Mouse (Mus musculus): ENCODE data around the gene Gm11939.

- TF ChIP-seq CTCF (IDR thresholded peaks at IDR 0.05; ENCODE audit: low read depth) (no peak), EP300 (IDR thresholded peaks at IDR 0.05; ENCODE audit: low read depth) (no peak)
Observed at GRCm38 (mm10) chr11:99557976-99558745, 1.1 kb downstream of the Gm11939 start.

Data from heart, postnatal 0 days (tissue).